Mouse (Mus musculus) myocyte (in vitro differentiated cells): ENCODE data around the gene Rpn2. TPM values are rescaled to one million over a fixed set of nuclear protein-coding genes. Genes with fewer than 3 reads are reported as not detected.

ENCODE experiments used
- H3K27me3 ChIP-seq: one replicate; pipeline ENCODE4 v1.6.1; 2011; ENCODE audit not compliant: control insufficient read depth, insufficient read depth, insufficient read length
- H3K36me3 ChIP-seq: one replicate; pipeline ENCODE4 v1.6.1; 2011; ENCODE audit not compliant: control insufficient read depth, insufficient read depth
- H3K4me2 ChIP-seq: one replicate; pipeline ENCODE4 v1.6.1; 2011; ENCODE audit warnings: low read depth, control low read depth
- H3K4me3 ChIP-seq: one replicate; pipeline ENCODE4 v1.5.1; 2011; ENCODE audit warnings: mild to moderate bottlenecking, control low read depth, moderate library complexity
- H3K79me2 ChIP-seq: one replicate; pipeline ENCODE4 v1.6.1; 2011; ENCODE audit not compliant: control insufficient read depth, insufficient read depth
- H3ac ChIP-seq: one replicate; pipeline ENCODE4 v1.6.1; 2011; ENCODE audit not compliant: control insufficient read depth, insufficient read length
- CEBPB ChIP-seq: IDR thresholded peaks from 2 replicates; pipeline ENCODE4 v1.6.1; 2011; ENCODE audit warnings: mild to moderate bottlenecking, moderate library complexity; ENCODE audit not compliant: poor library complexity, insufficient read depth, severe bottlenecking
- E2F4 ChIP-seq: IDR thresholded peaks from one replicate; pipeline ENCODE4 v1.6.1; 2011; ENCODE audit warnings: mild to moderate bottlenecking, control low read depth, moderate library complexity; ENCODE audit not compliant: insufficient read depth
- MAX ChIP-seq: IDR thresholded peaks from one replicate; pipeline ENCODE4 v1.6.1; 2011; ENCODE audit warnings: low read depth, mild to moderate bottlenecking, control low read depth
- MYOD1 ChIP-seq, 3 experiments: IDR thresholded peaks; one replicate each; pipeline ENCODE4 v1.6.1; 2011; ENCODE audit warnings: control low read depth in 2 of 3, low read depth in 2 of 3, mild to moderate bottlenecking in 2 of 3, moderate library complexity in 1 of 3; ENCODE audit not compliant: insufficient read length in 2 of 3, control insufficient read depth in 1 of 3
- MYOG ChIP-seq, 3 experiments: IDR thresholded peaks; one replicate each; pipeline ENCODE4 v1.6.1; 2011; ENCODE audit warnings: control low read depth in 2 of 3, low read depth in 2 of 3, mild to moderate bottlenecking in 2 of 3; ENCODE audit not compliant: insufficient read length in 2 of 3, control insufficient read depth in 1 of 3, insufficient read depth in 1 of 3
- POLR2A ChIP-seq: IDR thresholded peaks from one replicate; pipeline ENCODE4 v1.6.1; 2011; ENCODE audit warnings: low read depth, mild to moderate bottlenecking, control low read depth, moderate library complexity; ENCODE audit not compliant: insufficient read length
- POLR2AphosphoS2 ChIP-seq: IDR thresholded peaks from one replicate; pipeline ENCODE4 v1.6.1; 2011; ENCODE audit warnings: low read depth, control low read depth; ENCODE audit not compliant: insufficient read length
- REST ChIP-seq: IDR thresholded peaks from one replicate; pipeline ENCODE4 v1.6.1; 2011; ENCODE audit warnings: mild to moderate bottlenecking, control low read depth, moderate library complexity; ENCODE audit not compliant: insufficient read depth, insufficient read length
- SRF ChIP-seq: IDR thresholded peaks from one replicate; pipeline ENCODE4 v1.6.1; 2011; ENCODE audit warnings: low read depth; ENCODE audit not compliant: control insufficient read depth, insufficient read length
- TCF12 ChIP-seq: IDR thresholded peaks from one replicate; pipeline ENCODE4 v1.6.1; 2011; ENCODE audit warnings: mild to moderate bottlenecking, control low read depth; ENCODE audit not compliant: poor library complexity, insufficient read depth, severe bottlenecking
- TCF3 ChIP-seq: IDR thresholded peaks from one replicate; pipeline ENCODE4 v1.6.1; 2011; ENCODE audit warnings: low read depth, control low read depth; ENCODE audit not compliant: insufficient read length
- USF1 ChIP-seq: IDR thresholded peaks from one replicate; pipeline ENCODE4 v1.6.1; 2011; ENCODE audit warnings: low read depth, mild to moderate bottlenecking, control low read depth, moderate library complexity
- polyA plus RNA-seq: library from polyadenylated mRNA; unstranded; fragments of >200 nt; fragmentation: generic; extraction: Trizol; gene quantifications from one replicate; pipeline ENCODE4 v1.2.1, GENCODE M21; 2012; ENCODE audit warnings: missing spikeins

Gene Rpn2
- polyA plus RNA-seq, 1 experiment, result 203 TPM

DNA sequence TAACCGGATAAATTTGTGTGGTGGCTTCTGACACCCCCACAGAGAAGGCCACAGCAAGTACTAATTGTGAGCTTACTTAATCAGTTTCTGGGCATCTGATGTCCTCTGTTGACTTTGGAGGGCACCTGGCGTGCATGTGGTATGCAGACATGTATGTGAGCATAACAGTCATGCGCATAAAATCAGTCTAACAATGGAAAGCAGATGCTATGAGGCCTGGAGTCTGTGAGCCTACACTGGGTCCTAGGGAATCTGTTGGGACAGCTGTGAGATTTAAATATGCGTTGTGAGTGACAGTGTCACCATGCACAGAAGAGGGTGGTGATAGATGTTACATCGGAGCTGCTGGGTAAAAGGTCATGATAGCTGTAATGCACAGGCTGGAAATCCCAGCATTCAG, 53.2 kb downstream of the Rpn2 start:
- no peaks in the 10 kb centered on the region for H3K27me3 ChIP-seq
- peaks cover 3% of the 10 kb centered on the region for H3K36me3 ChIP-seq
- H3K4me2 ChIP-seq, result no peak overlapping the region
- no peak for TF ChIP-seq SRF
- no peak for TF ChIP-seq REST
- H3ac ChIP-seq, result no peak overlapping the region
- H3K4me3 ChIP-seq, result no peak overlapping the region
- H3K79me2 ChIP-seq, result no peaks in the 10 kb centered on the region

DNA sequence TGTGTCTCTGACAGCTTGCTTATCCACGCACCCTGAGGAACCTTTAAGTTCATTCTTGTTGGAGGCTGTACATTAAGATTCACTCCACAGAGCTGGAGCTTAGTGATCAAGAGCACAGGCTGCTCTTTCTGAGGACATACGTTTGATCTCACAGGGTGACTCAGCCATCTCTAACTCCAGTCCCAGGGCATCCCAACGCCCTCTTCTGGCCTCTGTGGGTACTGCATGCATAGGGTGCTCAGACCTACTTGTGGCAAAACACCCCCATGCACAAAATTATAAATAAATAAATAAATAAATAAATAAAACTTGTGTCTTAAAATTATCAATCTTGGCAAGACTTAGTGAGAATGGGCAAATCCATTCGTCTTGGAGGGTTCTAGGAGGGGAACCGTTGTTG, 59.8 kb downstream of the Rpn2 start:
- TF ChIP-seq REST, result no peak
- Histone ChIP-seq H3ac (no peak overlapping the region), H3K79me2 (no peaks in the 10 kb centered on the region), H3K4me3 (no peak overlapping the region), H3K27me3 (no peaks in the 10 kb centered on the region), H3K4me2 (no peak overlapping the region), H3K36me3 (no peaks in the 10 kb centered on the region)

DNA sequence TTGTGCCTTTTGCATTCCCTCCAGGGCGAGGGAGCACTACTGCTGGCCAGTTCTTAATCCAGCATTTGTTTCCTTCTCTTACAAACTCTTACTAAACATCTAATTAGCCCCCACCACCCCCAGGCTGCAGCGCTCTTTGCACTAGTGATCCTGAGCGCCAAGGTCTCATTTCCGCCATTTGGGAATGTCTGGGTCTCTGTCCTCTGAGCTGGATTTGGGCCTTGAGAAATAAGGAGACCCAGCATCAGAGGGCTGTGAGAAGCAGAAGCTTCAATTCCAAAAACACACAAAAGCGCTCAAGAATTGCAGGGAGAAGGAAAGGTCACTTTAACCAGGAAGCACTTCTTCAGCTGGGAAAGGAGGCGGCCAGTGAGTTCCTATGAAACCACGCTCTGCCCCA, 60.7 kb downstream of the Rpn2 start:
- H3K4me3 ChIP-seq, result no peak overlapping the region

DNA sequence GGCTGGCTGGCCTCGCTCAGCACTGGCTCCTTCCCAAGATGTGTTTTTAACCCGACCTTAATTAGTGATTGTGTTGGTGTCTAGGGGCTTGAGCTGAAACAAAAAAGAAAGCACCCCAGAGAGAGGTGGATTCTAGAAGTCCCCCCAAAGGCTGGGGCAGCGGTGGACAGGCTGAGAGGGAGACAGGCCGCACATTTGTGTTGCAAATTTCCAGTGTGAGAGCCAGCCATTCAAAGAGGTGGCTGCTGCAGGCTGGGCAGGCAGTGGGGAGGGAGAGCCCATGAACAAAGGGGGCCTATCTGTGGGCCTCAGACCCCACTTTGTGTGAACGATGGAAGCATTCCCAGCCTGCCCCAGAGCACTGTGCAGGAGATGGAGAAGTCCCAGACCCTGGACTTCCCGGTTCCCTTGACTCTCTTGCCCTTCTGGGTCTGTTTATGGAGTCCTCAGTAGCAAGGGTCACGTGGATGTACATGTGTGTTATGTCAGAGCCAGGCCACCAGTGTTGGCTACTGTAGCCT, 61.5 kb downstream of the Rpn2 start:
- Histone ChIP-seq H3K4me3 (no peak overlapping the region), H3K4me2 (no peak overlapping the region), H3K27me3 (no peaks in the 10 kb centered on the region), H3K36me3 (no peaks in the 10 kb centered on the region), H3K79me2 (no peaks in the 10 kb centered on the region), H3ac (no peak overlapping the region)
- TF ChIP-seq USF1 (no peak), MAX (no peak), MYOG (IDR thresholded peaks at IDR 0.05; ENCODE audit: control insufficient read depth in 1 of 3, insufficient read depth in 1 of 3, insufficient read length in 2 of 3, low read depth in 2 of 3) (no peak), POLR2A (no peak), REST (no peak), POLR2AphosphoS2 (no peak), TCF12 (no peak), TCF3 (no peak), MYOD1 (IDR thresholded peaks at IDR 0.05; ENCODE audit: control insufficient read depth in 1 of 3, insufficient read length in 2 of 3, low read depth in 2 of 3) (no peak), CEBPB (no peak), SRF (no peak), E2F4 (no peak)

More for the DNA sequence above, 60.7 kb downstream of the Rpn2 start:
- Histone ChIP-seq H3K79me2 (no peaks in the 10 kb centered on the region), H3K4me2 (no peak overlapping the region), H3ac (no peak overlapping the region), H3K36me3 (no peaks in the 10 kb centered on the region), H3K27me3 (no peaks in the 10 kb centered on the region)
- TF ChIP-seq MYOG (IDR thresholded peaks at IDR 0.05; ENCODE audit: control insufficient read depth in 1 of 3, insufficient read depth in 1 of 3, insufficient read length in 2 of 3, low read depth in 2 of 3) (no peak), POLR2A (no peak)

DNA sequence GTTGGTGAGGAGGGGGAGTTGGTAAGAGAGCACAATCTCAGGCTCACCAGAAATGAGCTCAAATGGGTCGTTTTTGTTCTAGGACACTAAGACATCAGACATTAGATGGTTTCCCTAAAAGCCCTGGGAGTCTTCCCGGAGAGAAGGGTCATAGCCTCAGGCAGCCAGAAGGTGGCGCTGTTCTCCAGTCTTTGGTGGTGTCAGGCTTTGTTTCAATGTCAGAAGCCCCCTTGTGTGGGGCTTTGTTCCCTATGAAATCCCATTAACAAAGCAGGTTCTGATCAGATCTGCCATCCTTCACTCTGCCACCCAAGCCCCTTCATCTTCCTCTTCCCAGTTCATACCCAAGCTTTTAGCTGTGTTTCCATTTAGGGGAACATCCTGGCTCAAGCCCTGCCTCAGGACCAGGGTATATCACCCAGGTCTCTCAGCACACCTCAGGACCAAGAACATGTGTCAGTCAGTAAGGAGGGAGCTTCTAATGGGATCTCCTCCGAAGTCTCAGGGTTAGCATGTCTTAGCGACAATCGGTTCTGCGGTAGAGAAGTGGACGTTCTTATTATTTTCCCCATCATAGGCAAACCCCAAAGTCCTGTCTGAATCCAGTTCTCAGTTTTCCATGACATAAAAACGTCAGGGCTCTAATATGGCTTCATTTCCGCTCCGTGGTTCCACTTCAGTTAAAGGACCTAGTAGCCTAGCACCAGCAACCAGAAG, 62.9 kb downstream of the Rpn2 start:
- no peaks in the 10 kb centered on the region for H3K27me3 ChIP-seq
- H3K4me3 ChIP-seq, result no peak overlapping the region
- H3K4me2 ChIP-seq, result no peak overlapping the region
- no peak overlapping the region for H3ac ChIP-seq
- TF ChIP-seq TCF3 (no peak), MYOG (IDR thresholded peaks at IDR 0.05; ENCODE audit: control insufficient read depth in 1 of 3, insufficient read depth in 1 of 3, insufficient read length in 2 of 3, low read depth in 2 of 3) (no peak)
- no peaks in the 10 kb centered on the region for H3K79me2 ChIP-seq
- no peaks in the 10 kb centered on the region for H3K36me3 ChIP-seq

DNA sequence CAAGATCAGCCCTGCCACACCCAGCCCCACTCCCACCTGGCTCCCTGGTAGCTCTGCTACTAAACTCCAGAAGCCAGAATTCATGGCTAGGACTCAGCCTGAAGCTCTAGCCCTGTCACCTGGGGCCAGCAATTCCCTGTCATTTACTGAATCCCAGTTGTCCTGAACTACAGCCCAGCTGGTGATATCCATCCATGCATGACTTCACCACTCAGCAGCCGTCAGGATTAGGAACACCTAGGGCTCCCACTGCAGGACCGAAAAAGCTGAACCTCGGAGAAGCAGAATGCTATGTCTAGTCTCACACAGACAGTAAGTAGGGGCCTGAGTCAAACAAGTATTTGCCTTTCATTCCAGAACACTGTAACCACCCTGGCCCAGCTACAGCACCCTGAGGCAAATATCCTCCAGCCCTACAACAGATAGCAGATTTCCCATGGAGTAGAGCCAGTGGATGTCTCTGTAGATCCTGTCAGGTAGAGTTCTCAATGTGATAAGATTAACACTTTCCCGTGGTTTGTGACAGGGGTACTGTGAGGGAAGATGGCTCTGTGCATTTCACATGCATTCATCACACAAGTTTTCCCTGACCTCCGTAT, 63.6 kb downstream of the Rpn2 start:
- Histone ChIP-seq H3K4me2 (no peak overlapping the region), H3K4me3 (no peak overlapping the region)
- no peak for TF ChIP-seq TCF3
- no peak for TF ChIP-seq E2F4
- TF ChIP-seq CEBPB, result no peak
- TF ChIP-seq TCF12, result no peak
- TF ChIP-seq SRF, result no peak
- TF ChIP-seq MAX, result no peak
- TF ChIP-seq USF1, result no peak
- no peak for TF ChIP-seq REST
- TF ChIP-seq MYOG (IDR thresholded peaks at IDR 0.05; ENCODE audit: control insufficient read depth in 1 of 3, insufficient read depth in 1 of 3, insufficient read length in 2 of 3, low read depth in 2 of 3), result no peak
- TF ChIP-seq POLR2AphosphoS2, result no peak
- no peak for TF ChIP-seq POLR2A
- no peak for TF ChIP-seq MYOD1 (IDR thresholded peaks at IDR 0.05; ENCODE audit: control insufficient read depth in 1 of 3, insufficient read length in 2 of 3, low read depth in 2 of 3)

More for the DNA sequence above, 63.6 kb downstream of the Rpn2 start:
- Histone ChIP-seq H3K79me2 (no peaks in the 10 kb centered on the region), H3K36me3 (no peaks in the 10 kb centered on the region), H3K27me3 (no peaks in the 10 kb centered on the region), H3ac (no peak overlapping the region)
